Mouse (Mus musculus): ENCODE results near the gene Lctl. TPM values are rescaled to one million over a fixed set of nuclear protein-coding genes. Genes with fewer than 3 reads are reported as not detected.

The Lctl gene
- polyA plus RNA-seq (2015; fragmentation: Nextera tagmentation; extraction: Ambion mirVana) = not detected in 2 replicates

DNA sequence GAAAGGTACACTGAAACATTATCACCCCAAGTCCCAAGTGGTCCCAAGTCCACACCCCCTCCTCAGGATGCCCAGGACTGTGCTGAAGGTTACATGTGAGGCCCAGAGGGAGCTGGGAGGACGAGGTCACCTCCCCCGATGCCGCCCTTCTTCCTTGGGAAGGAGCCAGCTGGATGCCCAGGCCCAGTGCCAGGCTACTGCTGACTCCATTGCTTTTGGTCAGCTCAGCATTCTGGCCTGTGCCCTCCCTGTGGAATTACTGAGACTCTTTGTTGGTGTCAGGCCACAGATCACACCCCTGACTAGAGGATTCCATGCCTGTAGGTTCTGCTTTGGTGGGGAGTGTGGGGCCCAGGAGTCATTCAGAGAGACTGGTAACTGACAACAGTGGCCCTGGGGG, at the start of gene Lctl:
Gene Lctl (plus strand): TSS at position 272 of the 400 bp plus-strand sequence.
- ATAC-seq (replicated peaks; ENCODE audit: extremely low read depth, insufficient read depth, low FRiP score) = no peak
- no peak within 1 kb of the TSS for H3K4me2 ChIP-seq (ENCODE audit: low read depth, low read length)
- peak within 1 kb of the TSS; percentile 6; the same call in 1 of the 2 replicates for H3K27ac ChIP-seq (ENCODE audit: low read length)
- H3K9ac ChIP-seq (ENCODE audit: low read length) = no peak within 1 kb of the TSS
- H3K27me3 ChIP-seq (ENCODE audit: control insufficient read depth, insufficient read depth, low read length) = no peaks in the 10 kb centered on the region
- H3K4me1 ChIP-seq (ENCODE audit: control insufficient read depth, insufficient read depth, low read length) = peaks cover 16% of the 10 kb centered on the region
- no peaks in the 10 kb centered on the region for H3K9me3 ChIP-seq (replicated peaks; ENCODE audit: control insufficient read depth, low read length)
- no peaks in the 10 kb centered on the region for H3K36me3 ChIP-seq (ENCODE audit: control insufficient read depth, insufficient read depth)
- WGBS = 38% methylated on average over 3 of the region's 3 CpGs
- no peak within 1 kb of the TSS for H3K4me3 ChIP-seq (ENCODE audit: low read length)

DNA sequence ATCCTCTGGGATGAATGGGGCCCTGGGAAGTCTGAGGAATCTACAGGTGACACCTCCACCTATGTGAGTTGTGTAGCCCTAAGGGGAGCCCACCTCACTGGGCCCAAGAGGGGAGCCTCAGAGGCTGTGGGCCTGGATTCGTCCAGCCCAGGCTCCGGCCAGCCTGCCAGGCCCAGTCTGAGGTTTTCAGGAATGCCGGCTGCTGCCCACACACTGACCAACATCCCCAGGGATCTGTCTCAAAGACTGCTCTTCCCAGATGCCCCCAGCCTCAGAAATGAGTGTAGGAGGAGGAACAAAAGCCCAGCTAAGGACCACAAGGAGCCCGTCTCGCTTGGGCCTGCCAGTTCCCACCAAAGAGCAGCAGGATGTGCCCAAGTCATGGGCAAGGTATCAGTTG, 49.2 kb upstream of the Lctl start:
- Histone ChIP-seq H3K4me3 (ENCODE audit: low read length) (no peak overlapping the region), H3K9me3 (replicated peaks; ENCODE audit: control insufficient read depth, low read length) (no peaks in the 10 kb centered on the region), H3K9ac (ENCODE audit: low read length) (peak overlapping the region; percentile 69), H3K27me3 (ENCODE audit: control insufficient read depth, insufficient read depth, low read length) (no peaks in the 10 kb centered on the region), H3K27ac (ENCODE audit: low read length) (peak overlapping the region; percentile 96), H3K4me1 (ENCODE audit: control insufficient read depth, insufficient read depth, low read length) (peaks cover 28% of the 10 kb centered on the region), H3K36me3 (ENCODE audit: control insufficient read depth, insufficient read depth) (no peaks in the 10 kb centered on the region), H3K4me2 (ENCODE audit: low read depth, low read length) (no peak overlapping the region)
- 72% methylated on average over 5 of the region's 5 CpGs for WGBS
- ATAC-seq (replicated peaks; ENCODE audit: extremely low read depth, insufficient read depth, low FRiP score) = no peak

DNA sequence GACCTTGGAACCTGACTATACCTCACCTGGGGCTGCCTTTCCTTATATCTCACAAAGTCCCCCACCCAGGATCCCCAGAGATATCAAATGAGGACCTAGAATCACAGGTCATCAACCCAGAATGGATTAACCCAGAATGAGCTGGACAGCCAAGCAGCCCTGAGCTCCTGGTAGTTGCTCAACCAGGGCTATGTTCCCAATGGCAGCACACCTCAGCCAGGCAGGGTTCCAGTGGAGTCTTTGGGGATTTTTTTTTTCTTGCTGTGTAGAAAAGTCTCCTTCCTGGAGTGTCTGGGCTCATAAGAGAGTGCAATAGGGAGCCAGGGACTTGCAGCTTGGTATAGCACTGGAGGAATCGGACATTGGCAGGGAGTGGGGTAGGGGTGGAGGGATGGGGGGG, 48.4 kb upstream of the Lctl start:
- no peak overlapping the region for H3K4me2 ChIP-seq (ENCODE audit: low read depth, low read length)
- H3K4me3 ChIP-seq (ENCODE audit: low read length) = no peak overlapping the region
- no peak overlapping the region for H3K9ac ChIP-seq (ENCODE audit: low read length)
- WGBS = 100% methylated on average over 1 of the region's 1 CpGs
- no peaks in the 10 kb centered on the region for H3K27me3 ChIP-seq (ENCODE audit: control insufficient read depth, insufficient read depth, low read length)
- peak overlapping the region; percentile 52; the same call in 1 of the 2 replicates for H3K27ac ChIP-seq (ENCODE audit: low read length)
- ATAC-seq (replicated peaks; ENCODE audit: extremely low read depth, insufficient read depth, low FRiP score) = no peak
- no peaks in the 10 kb centered on the region for H3K9me3 ChIP-seq (replicated peaks; ENCODE audit: control insufficient read depth, low read length)
- peaks cover 28% of the 10 kb centered on the region for H3K4me1 ChIP-seq (ENCODE audit: control insufficient read depth, insufficient read depth, low read length)
- no peaks in the 10 kb centered on the region for H3K36me3 ChIP-seq (ENCODE audit: control insufficient read depth, insufficient read depth)

DNA sequence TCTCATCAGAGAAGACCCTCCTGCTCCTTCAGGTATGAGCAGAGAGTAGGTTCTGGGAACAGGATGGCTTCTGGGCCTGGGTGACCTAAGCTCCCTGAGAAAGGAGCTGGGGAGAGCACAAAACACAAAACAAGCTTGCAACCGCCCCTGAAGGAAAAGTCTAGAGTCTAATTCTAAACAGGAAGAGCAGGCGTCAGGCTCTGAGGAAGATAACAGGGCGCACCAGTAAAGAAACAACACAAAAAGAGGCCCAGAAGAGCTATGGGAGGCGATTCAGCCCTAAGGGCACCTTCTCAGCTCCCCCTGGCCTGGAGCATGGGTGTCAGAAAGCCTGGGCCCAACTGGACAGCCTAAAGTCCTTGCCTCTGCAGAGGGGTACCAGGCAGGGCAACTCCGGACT, 47.8 kb upstream of the Lctl start:
- Histone ChIP-seq H3K9me3 (replicated peaks; ENCODE audit: control insufficient read depth, low read length) (no peaks in the 10 kb centered on the region), H3K9ac (ENCODE audit: low read length) (0 out of 2 replicates have a peak overlapping the region, but pooled peaks have one; percentile 41), H3K27me3 (ENCODE audit: control insufficient read depth, insufficient read depth, low read length) (no peaks in the 10 kb centered on the region), H3K27ac (ENCODE audit: low read length) (peak overlapping the region; percentile 68), H3K4me1 (ENCODE audit: control insufficient read depth, insufficient read depth, low read length) (peaks cover 28% of the 10 kb centered on the region), H3K4me2 (ENCODE audit: low read depth, low read length) (no peak overlapping the region), H3K36me3 (ENCODE audit: control insufficient read depth, insufficient read depth) (no peaks in the 10 kb centered on the region), H3K4me3 (ENCODE audit: low read length) (no peak overlapping the region)
- ATAC-seq (replicated peaks; ENCODE audit: extremely low read depth, insufficient read depth, low FRiP score) = no peak
- 67% methylated on average over 5 of the region's 5 CpGs for WGBS

DNA sequence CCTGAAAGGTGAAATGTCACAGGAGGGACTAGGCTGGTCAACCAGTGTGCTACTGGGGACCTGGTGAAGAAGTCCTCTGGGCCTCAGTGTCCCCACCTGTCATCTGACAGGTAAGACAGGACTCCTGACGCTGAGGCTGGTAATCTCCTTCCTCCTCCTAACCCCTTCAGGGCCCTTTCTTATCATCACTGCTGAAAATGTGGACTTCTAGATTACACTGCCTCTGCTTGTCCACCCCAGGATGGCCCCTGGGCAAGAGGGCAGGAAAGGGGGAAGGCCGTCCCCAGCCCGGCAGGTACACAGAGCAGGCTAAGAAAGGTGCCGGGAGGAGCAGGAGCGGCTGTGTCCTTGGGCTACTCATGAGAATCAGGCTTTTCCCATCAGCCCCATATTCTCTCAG, 46.3 kb upstream of the Lctl start:
- Histone ChIP-seq H3K4me3 (ENCODE audit: low read length) (no peak overlapping the region), H3K9ac (ENCODE audit: low read length) (no peak overlapping the region), H3K9me3 (replicated peaks; ENCODE audit: control insufficient read depth, low read length) (no peaks in the 10 kb centered on the region), H3K4me1 (ENCODE audit: control insufficient read depth, insufficient read depth, low read length) (peaks cover 28% of the 10 kb centered on the region), H3K36me3 (ENCODE audit: control insufficient read depth, insufficient read depth) (no peaks in the 10 kb centered on the region), H3K4me2 (ENCODE audit: low read depth, low read length) (no peak overlapping the region), H3K27ac (ENCODE audit: low read length) (no peak overlapping the region), H3K27me3 (ENCODE audit: control insufficient read depth, insufficient read depth, low read length) (no peaks in the 10 kb centered on the region)
- WGBS = 87% methylated on average over 5 of the region's 5 CpGs
- ATAC-seq (replicated peaks; ENCODE audit: extremely low read depth, insufficient read depth, low FRiP score) = no peak

DNA sequence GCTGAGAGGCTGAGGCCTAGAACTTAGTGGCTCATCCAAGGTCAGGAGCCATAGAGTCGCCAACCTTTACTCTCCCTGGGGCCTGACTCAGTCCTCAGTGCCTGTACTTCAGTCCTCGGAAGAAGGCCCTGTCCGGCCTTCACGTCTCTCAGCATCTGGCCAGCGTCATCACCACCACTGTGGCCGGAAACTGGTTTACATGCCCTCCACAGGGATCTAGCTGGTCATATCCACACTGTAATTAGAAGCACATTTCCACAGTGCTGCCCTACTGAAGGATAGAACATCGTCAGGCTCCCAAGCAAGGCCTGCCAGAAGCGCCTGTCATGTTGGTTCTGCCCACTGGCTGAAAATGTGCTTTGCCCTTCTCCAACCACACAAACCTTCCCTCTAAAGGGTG, 42.1 kb upstream of the Lctl start:
- H3K27me3 ChIP-seq (ENCODE audit: control insufficient read depth, insufficient read depth, low read length) = no peaks in the 10 kb centered on the region
- H3K27ac ChIP-seq (ENCODE audit: low read length) = no peak overlapping the region
- no peak overlapping the region for H3K4me2 ChIP-seq (ENCODE audit: low read depth, low read length)
- WGBS = 67% methylated on average over 8 of the region's 8 CpGs
- H3K36me3 ChIP-seq (ENCODE audit: control insufficient read depth, insufficient read depth) = no peaks in the 10 kb centered on the region
- H3K4me1 ChIP-seq (ENCODE audit: control insufficient read depth, insufficient read depth, low read length) = peaks cover 16% of the 10 kb centered on the region
- ATAC-seq (replicated peaks; ENCODE audit: extremely low read depth, insufficient read depth, low FRiP score) = no peak
- no peak overlapping the region for H3K4me3 ChIP-seq (ENCODE audit: low read length)
- no peak overlapping the region for H3K9ac ChIP-seq (ENCODE audit: low read length)
- H3K9me3 ChIP-seq (replicated peaks; ENCODE audit: control insufficient read depth, low read length) = no peaks in the 10 kb centered on the region

DNA sequence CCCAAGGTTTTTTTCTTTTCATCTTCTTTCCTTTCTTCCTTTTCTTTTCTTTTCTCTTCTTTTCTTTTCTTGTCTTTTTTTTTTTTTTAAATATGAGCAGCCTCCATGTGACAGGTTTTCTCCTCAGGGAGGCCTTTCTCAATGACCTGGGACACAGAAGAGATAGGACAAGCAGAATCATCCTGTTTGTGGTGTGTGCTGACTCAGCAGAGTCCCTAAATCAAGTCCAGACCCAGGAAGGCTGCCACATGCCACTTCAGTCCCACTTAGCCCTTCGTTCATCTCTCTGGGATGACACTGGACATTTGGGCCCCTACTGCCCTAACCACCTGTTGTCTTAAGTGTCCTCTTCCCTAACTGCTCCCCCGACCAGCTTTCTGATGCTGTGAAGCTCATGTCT, 40.5 kb upstream of the Lctl start:
- no peaks in the 10 kb centered on the region for H3K9me3 ChIP-seq (replicated peaks; ENCODE audit: control insufficient read depth, low read length)
- H3K27me3 ChIP-seq (ENCODE audit: control insufficient read depth, insufficient read depth, low read length) = no peaks in the 10 kb centered on the region
- H3K4me1 ChIP-seq (ENCODE audit: control insufficient read depth, insufficient read depth, low read length) = peaks cover 16% of the 10 kb centered on the region
- no peak overlapping the region for H3K4me2 ChIP-seq (ENCODE audit: low read depth, low read length)
- no peak overlapping the region for H3K4me3 ChIP-seq (ENCODE audit: low read length)
- ATAC-seq (replicated peaks; ENCODE audit: extremely low read depth, insufficient read depth, low FRiP score) = no peak
- no peaks in the 10 kb centered on the region for H3K36me3 ChIP-seq (ENCODE audit: control insufficient read depth, insufficient read depth)
- 72% methylated on average over 2 of the region's 2 CpGs for WGBS
- no peak overlapping the region for H3K27ac ChIP-seq (ENCODE audit: low read length)
- no peak overlapping the region for H3K9ac ChIP-seq (ENCODE audit: low read length)

DNA sequence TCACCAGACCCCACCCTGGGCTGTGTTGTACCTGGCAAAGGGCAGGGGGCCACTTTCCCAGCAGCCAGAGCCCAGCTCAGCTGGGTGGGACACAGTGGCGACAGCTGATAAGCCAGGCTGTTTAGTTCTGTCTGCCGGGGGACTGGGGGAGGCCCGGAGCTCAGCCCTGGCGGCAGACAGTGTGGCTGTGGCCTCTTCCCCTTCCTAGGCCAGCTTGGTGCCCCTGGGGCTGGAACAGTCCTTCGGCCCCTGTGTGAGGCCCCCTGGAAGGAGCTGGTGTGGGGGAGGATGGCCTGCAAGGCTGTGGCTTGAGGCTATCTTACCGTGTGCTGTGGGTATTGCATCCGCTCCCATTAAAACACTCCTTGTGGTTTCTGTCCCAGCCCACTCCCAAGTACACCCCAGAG, 38.6 kb upstream of the Lctl start:
- peak overlapping the region; percentile 68 for H3K27ac ChIP-seq (ENCODE audit: low read length)
- peak; percentile 71 for ATAC-seq (replicated peaks; ENCODE audit: extremely low read depth, insufficient read depth, low FRiP score)
- H3K9ac ChIP-seq (ENCODE audit: low read length) = no peak overlapping the region
- H3K27me3 ChIP-seq (ENCODE audit: control insufficient read depth, insufficient read depth, low read length) = no peaks in the 10 kb centered on the region
- 11% methylated on average over 7 of the region's 7 CpGs for WGBS
- no peaks in the 10 kb centered on the region for H3K36me3 ChIP-seq (ENCODE audit: control insufficient read depth, insufficient read depth)
- H3K4me1 ChIP-seq (ENCODE audit: control insufficient read depth, insufficient read depth, low read length) = peaks cover 12% of the 10 kb centered on the region
- no peak overlapping the region for H3K4me2 ChIP-seq (ENCODE audit: low read depth, low read length)
- no peaks in the 10 kb centered on the region for H3K9me3 ChIP-seq (replicated peaks; ENCODE audit: control insufficient read depth, low read length)
- H3K4me3 ChIP-seq (ENCODE audit: low read length) = no peak overlapping the region

DNA sequence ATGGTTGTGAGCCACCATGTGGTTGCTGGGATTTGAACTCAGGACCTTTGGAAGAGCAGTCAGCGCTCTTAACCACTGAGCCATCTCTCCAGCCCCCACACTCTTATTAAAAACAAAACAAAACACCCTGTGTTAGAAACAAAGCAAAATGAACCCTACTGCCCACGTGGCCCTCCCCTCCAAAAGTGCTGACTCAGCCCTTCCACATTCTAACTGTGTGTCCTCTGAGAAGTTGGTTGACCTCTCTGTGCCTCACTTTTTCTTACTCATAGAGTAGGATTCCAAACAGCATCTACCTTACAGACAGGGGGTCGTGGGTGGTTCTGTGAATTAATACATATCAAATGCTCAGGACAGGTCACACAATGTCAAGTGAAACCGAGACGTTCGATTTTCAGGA, 37.0 kb upstream of the Lctl start:
- Histone ChIP-seq H3K27me3 (ENCODE audit: control insufficient read depth, insufficient read depth, low read length) (no peaks in the 10 kb centered on the region), H3K4me3 (ENCODE audit: low read length) (no peak overlapping the region), H3K9me3 (replicated peaks; ENCODE audit: control insufficient read depth, low read length) (no peaks in the 10 kb centered on the region), H3K36me3 (ENCODE audit: control insufficient read depth, insufficient read depth) (no peaks in the 10 kb centered on the region), H3K4me2 (ENCODE audit: low read depth, low read length) (no peak overlapping the region), H3K9ac (ENCODE audit: low read length) (no peak overlapping the region), H3K4me1 (ENCODE audit: control insufficient read depth, insufficient read depth, low read length) (peaks cover 18% of the 10 kb centered on the region), H3K27ac (ENCODE audit: low read length) (no peak overlapping the region)
- ATAC-seq (replicated peaks; ENCODE audit: extremely low read depth, insufficient read depth, low FRiP score) = no peak
- WGBS = 86% methylated on average over 6 of the region's 6 CpGs

Data from heart, embryonic 16.5 days (tissue).